Mouse (Mus musculus): Measurements from ENCODE around the gene Birc7. TPM values are rescaled to one million over a fixed set of nuclear protein-coding genes. Genes with fewer than 3 reads are reported as not detected.

Birc7 gene
- total RNA-seq, 2 experiments from 2014 or later = not detected

DNA sequence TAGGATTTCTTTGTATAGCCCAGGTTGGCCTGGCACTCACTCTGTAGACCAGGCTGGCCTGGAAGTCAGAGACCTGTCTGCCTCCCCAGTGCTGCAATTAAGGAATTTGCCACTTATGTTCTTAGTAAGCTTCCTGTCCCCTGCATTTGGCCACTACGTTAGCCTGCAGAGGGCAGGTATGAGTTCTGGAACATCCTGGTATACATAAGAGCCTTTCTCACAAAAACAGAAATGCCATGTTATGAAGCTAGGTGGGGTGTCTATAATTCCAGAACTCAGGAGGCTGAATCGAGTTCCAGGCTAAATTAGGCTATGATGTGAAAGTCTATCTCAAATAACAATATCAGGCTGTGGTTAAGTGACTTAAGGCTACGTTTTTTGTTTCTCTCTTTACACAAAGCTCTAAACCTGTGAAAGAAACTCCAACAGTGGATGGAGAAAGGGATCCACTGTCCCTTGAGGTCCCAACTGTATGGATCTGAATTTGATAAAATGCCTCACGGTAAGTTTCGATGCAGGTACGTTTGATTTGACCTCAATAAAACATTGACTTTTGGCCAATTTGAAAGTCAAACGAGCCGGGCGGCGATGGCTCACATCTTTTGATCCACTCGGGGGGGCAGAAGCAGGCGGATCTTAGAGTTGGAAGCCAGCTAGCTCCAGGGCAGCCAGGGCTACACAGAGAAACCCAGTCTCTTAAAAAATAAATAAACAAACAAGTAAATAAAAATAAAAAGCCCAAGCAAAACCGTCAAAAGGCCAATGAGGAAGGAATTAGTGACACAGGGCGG lies 37.5 kb downstream of the Birc7 start:
- no peak for DNase-seq (ENCODE audit: low spot score in 2 of 2)

DNA sequence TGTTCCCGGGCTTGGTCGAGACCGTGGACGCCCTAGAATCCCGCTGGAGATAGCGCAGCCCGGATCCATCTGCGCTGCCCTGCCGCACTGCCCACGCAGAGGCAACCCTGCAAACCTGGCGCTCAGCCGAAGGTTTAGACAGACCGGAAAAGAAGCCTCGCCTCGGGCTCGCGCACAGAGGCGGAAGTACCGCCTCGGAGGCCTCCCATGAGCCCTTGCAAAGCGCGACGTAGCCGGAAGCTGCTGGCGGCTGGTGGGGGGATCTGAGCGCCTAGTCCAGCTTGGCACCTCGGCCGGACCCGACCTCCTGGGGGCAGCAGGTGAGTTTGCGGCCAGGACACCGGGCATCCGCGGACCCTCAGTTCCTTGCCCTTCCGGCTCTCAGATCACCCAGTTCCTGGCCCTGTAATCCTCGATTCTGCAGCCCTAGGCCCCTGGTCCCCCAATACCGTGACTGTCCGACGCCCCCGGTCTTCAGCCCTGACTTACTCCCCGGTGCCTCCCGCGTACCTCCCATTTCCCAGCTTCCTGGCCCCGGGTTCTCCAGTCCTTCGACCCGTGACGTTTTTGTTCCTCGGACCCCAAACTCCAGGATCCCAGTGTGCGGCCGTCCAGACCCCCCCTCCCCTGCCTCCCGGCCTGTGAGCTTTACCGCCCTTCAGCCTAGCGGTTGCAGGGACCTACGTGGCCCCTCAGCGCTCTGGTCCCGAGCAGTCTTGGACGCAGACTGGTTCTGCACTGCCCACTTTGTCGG lies 38.4 kb downstream of the Birc7 start, which contains the start of gene Arfgap1:
Arfgap1 (plus strand) TSS at position 216 of the 754 bp plus-strand sequence.
- peak; percentile 90 to 93 for DNase-seq (ENCODE audit: low spot score in 2 of 2)

DNA sequence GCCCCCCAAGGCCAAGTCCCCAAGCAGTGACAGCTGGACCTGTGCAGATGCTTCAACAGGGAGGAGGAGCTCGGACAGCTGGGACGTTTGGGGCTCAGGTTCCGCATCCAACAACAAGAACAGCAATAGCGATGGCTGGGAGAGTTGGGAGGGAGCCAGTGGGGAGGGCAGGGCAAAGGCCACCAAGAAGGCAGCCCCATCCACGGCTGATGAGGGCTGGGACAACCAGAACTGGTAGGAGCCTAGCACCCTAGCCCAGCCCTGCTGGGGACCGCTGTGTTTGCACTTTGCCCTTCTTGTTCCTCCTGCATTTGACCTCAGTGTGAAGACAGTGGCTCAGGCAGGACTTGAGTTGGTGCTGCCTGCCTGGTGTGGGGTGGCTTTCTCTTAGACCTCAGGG lies 52.3 kb downstream of the Birc7 start:
- DNase-seq (ENCODE audit: low spot score in 2 of 2) = no peak

Small RNAs within 50 kb of the gene (microRNA-seq; reads per million reads assigned to microRNA genes)
- 0 to 3.1 reads per million in 2 experiments for gene Mir124a-3

Other genes with a start within 250 kb of the Birc7 start
- 10 to 100 TPM; 54.2 to 56.9 TPM for gene Dido1, start 219.0 kb upstream of the Birc7 start, total RNA-seq (2021)
- 10 to 100 TPM; 60.5 to 62.0 TPM for gene Gid8, start 218.9 kb upstream of the Birc7 start, total RNA-seq (2021)
- gene Slc17a9, start 203.8 kb upstream of the Birc7 start, total RNA-seq (2021) = under 1 TPM; 0.28 to 0.67 TPM
- gene Bhlhe23, start 152.1 kb upstream of the Birc7 start, total RNA-seq (2021) = under 1 TPM; 0.14 to 0.25 TPM
- gene Ythdf1, start 8.1 kb upstream of the Birc7 start, total RNA-seq (2021) = 10 to 100 TPM; 63.5 to 65.7 TPM
- 10 to 100 TPM; 56.1 to 56.9 TPM for gene Nkain4, start 25.7 kb downstream of the Birc7 start, total RNA-seq (2021)
- gene Arfgap1, start 38.2 kb downstream of the Birc7 start, total RNA-seq (2021) = 100 to 1,000 TPM; 126 to 127 TPM
- gene Col20a1, start 57.5 kb downstream of the Birc7 start, total RNA-seq (2021) = 1 to 10 TPM; 1.5 to 2.6 TPM
- 10 to 100 TPM; 17.9 to 29.9 TPM for gene Chrna4, start 114.5 kb downstream of the Birc7 start, total RNA-seq (2021)
- 100 to 1,000 TPM; 228 to 235 TPM for gene Kcnq2, start 206.3 kb downstream of the Birc7 start, total RNA-seq (2021)
- gene Eef1a2, start 228.0 kb downstream of the Birc7 start, total RNA-seq (2021) = 100 to 1,000 TPM; 904 to 919 TPM

Measured in layer of hippocampus, postnatal 14 days (tissue).